Mouse (Mus musculus) forebrain, embryonic 13.5 days (tissue): ENCODE data around the gene Trim56. TPM values are rescaled to one million over a fixed set of nuclear protein-coding genes. Genes with fewer than 3 reads are reported as not detected.
"Not testable (repeated sequence)": the region's sequence is repeated elsewhere in the genome, so short reads cannot be mapped to it uniquely, and the experiment has no call there.

ENCODE experiments used
- ATAC-seq: fragments of 200-750 bp; cut with Nextera tagmentation; 2 replicates; pipeline ENCODE4 v1.8.0; 2017
- H3K27ac ChIP-seq: fragments of 300-500 bp; sonication (generic); 2 replicates; pipeline ENCODE4 v1.5.1; 2015; ENCODE audit warnings: inconsistent platforms, mild to moderate bottlenecking, moderate library complexity
- H3K27me3 ChIP-seq: fragments of 300-500 bp; sonication (generic); 2 replicates; pipeline ENCODE4 v1.6.1; 2015; ENCODE audit warnings: mild to moderate bottlenecking, inconsistent platforms
- H3K36me3 ChIP-seq: fragments of 300-500 bp; sonication (generic); 2 replicates; pipeline ENCODE4 v1.6.1; 2015; ENCODE audit warnings: mild to moderate bottlenecking, inconsistent platforms; ENCODE audit not compliant: poor library complexity, severe bottlenecking
- H3K4me1 ChIP-seq: fragments of 300-500 bp; sonication (generic); 2 replicates; pipeline ENCODE4 v1.6.1; 2015; ENCODE audit warnings: inconsistent platforms
- H3K4me2 ChIP-seq: fragments of 300-500 bp; sonication (generic); 2 replicates; pipeline ENCODE4 v1.6.1; 2015; ENCODE audit warnings: inconsistent platforms, mild to moderate bottlenecking, moderate library complexity
- H3K4me3 ChIP-seq: fragments of 300-500 bp; sonication (generic); 2 replicates; pipeline ENCODE4 v1.5.1; 2015; ENCODE audit warnings: mild to moderate bottlenecking, inconsistent platforms
- H3K9ac ChIP-seq: fragments of 300-500 bp; sonication (generic); 2 replicates; pipeline ENCODE4 v1.6.1; 2015; ENCODE audit warnings: mild to moderate bottlenecking, inconsistent platforms
- H3K9me3 ChIP-seq: fragments of 300-500 bp; sonication (generic); replicated peaks from 2 replicates; pipeline ENCODE4 v1.6.1; 2016; ENCODE audit warnings: inconsistent platforms
- WGBS: fragments of 180-500 bp; shearing (Covaris S2); methylation state at CpG from one replicate; pipeline ENCODE4 v1.1.7; 2015; 5-methylcytosine and 5-hydroxymethylcytosine counted together
- polyA plus RNA-seq: library from polyadenylated mRNA; unstranded; fragments of >200 nt; fragmentation: Nextera tagmentation; extraction: Ambion mirVana; gene quantifications from 2 replicates; pipeline ENCODE4 v1.2.1, GENCODE M21; 2015

Gene Trim56
- polyA plus RNA-seq = 3.6 and 4.4 TPM in 2 replicates

DNA sequence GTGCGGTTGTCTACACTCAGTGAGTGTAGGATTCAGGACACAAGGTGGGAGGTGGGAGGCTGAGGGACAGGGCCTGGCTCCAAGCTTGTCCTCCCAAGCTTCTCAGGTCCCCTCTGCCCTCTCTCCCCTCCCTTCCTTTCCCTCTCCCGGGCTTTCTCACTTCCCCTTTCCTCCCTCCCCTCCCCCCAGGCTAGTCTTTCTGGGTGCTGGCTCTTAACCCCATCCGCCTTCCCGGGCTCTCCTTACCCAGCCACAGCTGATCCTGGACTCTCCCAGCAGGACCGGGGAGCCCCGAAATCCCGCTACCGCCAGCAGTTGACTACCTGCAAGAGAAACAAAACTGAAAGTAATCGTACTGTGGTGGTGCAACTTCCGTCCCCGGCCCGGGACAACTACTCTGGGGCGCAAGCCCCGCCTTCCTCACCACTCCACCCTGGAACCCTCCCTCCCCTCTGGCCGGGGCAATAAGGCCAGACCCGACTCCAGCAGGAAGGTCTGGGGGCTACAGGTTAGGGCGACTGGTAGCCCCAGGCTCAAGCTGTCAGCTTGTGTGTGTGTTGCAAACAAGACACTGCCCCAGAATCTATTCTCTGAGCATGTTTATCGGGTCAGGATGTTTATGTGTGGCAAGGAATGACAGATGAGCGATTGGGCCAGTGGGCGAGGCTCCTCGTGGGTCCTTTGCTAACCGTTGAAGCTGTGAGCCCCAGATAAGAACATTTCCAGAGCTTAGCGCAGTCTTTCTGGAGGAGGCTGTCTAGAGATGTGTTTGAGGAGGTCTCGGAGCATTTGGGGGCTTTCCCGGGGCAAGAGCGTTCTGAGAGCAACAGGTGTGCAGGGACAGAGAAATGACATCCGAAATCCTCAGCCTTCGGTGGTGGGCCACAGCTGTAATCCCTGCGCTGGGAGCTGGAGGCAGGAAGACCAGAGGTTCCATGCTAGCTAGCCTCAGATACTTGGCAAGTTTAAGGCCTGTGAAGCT lies at the start of gene Trim56:
Gene Trim56, minus strand, starts transcription at position 344 of the 982 bp plus-strand sequence.
- H3K27ac ChIP-seq = no peak within 1 kb of the TSS

GRCm38 (mm10) chr5:137161853-137162252 lies 45.8 kb upstream of the Trim56 start:
- Histone ChIP-seq H3K4me1 (no peaks in the 10 kb centered on the region), H3K9me3 (peaks cover 11% of the 10 kb centered on the region; the same call in 1 of the 2 replicates), H3K27ac (no peak overlapping the region), H3K36me3 (no peaks in the 10 kb centered on the region), H3K4me2 (no peak overlapping the region), H3K4me3 (no peak overlapping the region), H3K9ac (no peak overlapping the region), H3K27me3 (no peaks in the 10 kb centered on the region)
- WGBS = 74% methylated on average over 4 of the region's 4 CpGs
- ATAC-seq = no peak

More for the DNA sequence above, at the start of gene Trim56:
- Histone ChIP-seq H3K9me3 (no peaks in the 10 kb centered on the region), H3K4me2 (peak within 1 kb of the TSS; percentile 63), H3K4me3 (peak within 1 kb of the TSS; percentile 49), H3K36me3 (peaks cover 19% of the 10 kb centered on the region; the same call in 1 of the 2 replicates), H3K4me1 (peaks cover 17% of the 10 kb centered on the region; the same call in 1 of the 2 replicates), H3K27me3 (no peaks in the 10 kb centered on the region), H3K9ac (peak within 1 kb of the TSS; percentile 70)
- ATAC-seq = peak; percentile 65; the same call in 1 of the 2 replicates
- WGBS = 12% methylated on average over 29 of the region's 29 CpGs

- ATAC-seq = no peak
- Histone ChIP-seq H3K4me1 (no peaks in the 10 kb centered on the region), H3K27me3 (no peaks in the 10 kb centered on the region), H3K9ac (no peak overlapping the region), H3K4me2 (no peak overlapping the region), H3K9me3 (peaks cover 13% of the 10 kb centered on the region; the same call in 1 of the 2 replicates), H3K36me3 (no peaks in the 10 kb centered on the region), H3K4me3 (no peak overlapping the region), H3K27ac (no peak overlapping the region)
- WGBS = 43% methylated on average over 11 of the region's 11 CpGs
These were observed 43.5 kb upstream of the Trim56 start for GRCm38 (mm10) chr5:137159461-137159860.

- Histone ChIP-seq H3K4me3 (no peak overlapping the region), H3K27ac (no peak overlapping the region), H3K36me3 (no peaks in the 10 kb centered on the region), H3K27me3 (no peaks in the 10 kb centered on the region), H3K4me1 (no peaks in the 10 kb centered on the region), H3K9ac (no peak overlapping the region), H3K4me2 (no peak overlapping the region), H3K9me3 (peaks cover 39% of the 10 kb centered on the region)
- ATAC-seq = no peak
- WGBS = 86% methylated on average over 5 of the region's 5 CpGs
These were observed 37.3 kb upstream of the Trim56 start for GRCm38 (mm10) chr5:137153289-137153688.

DNA sequence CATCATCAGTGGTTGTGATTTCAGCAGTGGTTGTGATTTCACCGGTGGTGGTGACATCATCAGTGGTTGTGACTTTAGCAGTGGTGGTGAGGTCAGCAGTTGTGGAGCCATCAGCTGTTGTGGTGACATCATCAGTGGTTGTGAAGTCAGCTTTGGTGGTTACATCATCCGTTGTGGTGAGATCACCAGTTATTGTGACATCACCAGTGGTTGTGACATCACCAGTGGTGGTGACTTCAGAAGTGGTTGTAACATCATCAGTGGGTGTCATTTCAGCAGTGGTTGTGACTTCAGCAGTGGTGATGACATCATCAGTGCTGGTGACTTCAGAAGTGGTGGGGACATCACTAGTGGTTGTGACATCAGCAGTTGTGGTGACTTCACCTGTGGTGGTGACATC lies 36.6 kb upstream of the Trim56 start:
- no peak overlapping the region for H3K4me3 ChIP-seq
- 52% methylated on average over 2 of the region's 2 CpGs for WGBS
- no peak overlapping the region for H3K27ac ChIP-seq
- ATAC-seq = no peak
- no peaks in the 10 kb centered on the region for H3K27me3 ChIP-seq
- H3K36me3 ChIP-seq = no peaks in the 10 kb centered on the region
- H3K9me3 ChIP-seq = peaks cover 39% of the 10 kb centered on the region
- no peaks in the 10 kb centered on the region for H3K4me1 ChIP-seq
- H3K9ac ChIP-seq = no peak overlapping the region
- no peak overlapping the region for H3K4me2 ChIP-seq

DNA sequence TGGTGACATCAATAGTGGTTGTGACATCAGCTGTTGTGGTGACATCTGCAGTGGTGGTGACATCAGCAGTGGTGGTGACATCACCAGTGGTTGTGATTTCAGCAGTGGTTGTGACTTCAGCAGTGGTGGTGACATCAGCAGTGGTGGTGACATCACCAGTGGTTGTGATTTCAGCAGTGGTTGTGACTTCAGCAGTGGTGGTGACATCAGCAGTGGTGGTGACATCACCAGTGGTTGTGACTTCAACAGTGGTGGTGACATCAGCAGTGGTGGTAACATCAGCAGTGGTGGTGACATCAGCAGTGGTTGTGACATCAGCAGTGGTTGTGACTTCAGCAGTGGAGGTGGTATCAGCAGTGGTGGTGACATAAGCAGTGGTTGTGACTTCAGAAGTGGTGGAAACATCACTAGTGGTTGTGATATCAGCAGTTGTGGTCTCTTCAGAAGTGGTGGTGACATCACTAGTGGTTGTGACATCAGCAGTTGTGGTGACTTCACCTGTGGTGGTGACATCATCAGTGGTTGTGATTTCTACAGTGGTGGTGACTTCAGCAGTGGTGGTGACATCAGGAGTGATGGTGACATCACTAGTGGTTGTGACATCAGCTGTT lies 33.4 kb upstream of the Trim56 start, which contains the start of gene Muc3:
Gene Muc3, minus strand, starts transcription at position 51 of the 611 bp plus-strand sequence.
- not testable (repeated sequence) for H3K9ac ChIP-seq, H3K27ac ChIP-seq, H3K4me1 ChIP-seq, ATAC-seq, H3K27me3 ChIP-seq, H3K4me2 ChIP-seq, H3K4me3 ChIP-seq, H3K36me3 ChIP-seq
- peaks cover 30% of the 10 kb centered on the region for H3K9me3 ChIP-seq

GRCm38 (mm10) chr5:137140836-137141235 lies 24.8 kb upstream of the Trim56 start:
- 40% methylated on average over 3 of the region's 3 CpGs for WGBS
- H3K4me3 ChIP-seq = no peak overlapping the region
- no peak overlapping the region for H3K27ac ChIP-seq
- H3K9ac ChIP-seq = no peak overlapping the region
- no peak overlapping the region for H3K4me2 ChIP-seq
- no peaks in the 10 kb centered on the region for H3K27me3 ChIP-seq
- H3K9me3 ChIP-seq = no peaks in the 10 kb centered on the region
- ATAC-seq = no peak
- H3K4me1 ChIP-seq = no peaks in the 10 kb centered on the region
- H3K36me3 ChIP-seq = no peaks in the 10 kb centered on the region

DNA sequence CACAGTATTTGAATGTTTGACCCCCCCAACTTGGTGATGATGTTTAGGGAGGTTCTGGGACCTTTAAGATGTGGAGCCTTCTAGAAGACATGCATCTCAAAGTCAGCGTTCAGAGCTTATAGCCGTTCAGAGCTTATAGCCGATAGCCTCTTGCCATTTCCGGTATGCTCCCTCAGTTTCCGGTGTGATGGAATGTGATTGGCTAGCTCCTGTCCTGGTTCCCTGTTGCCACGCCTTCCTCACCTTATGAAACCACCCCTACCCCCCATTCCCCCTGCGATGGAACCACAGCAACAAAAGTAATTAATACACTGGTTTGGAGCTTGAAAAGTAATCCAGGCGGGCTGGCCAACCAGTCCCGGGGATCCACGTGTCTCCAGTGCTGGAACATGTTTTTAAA lies 23.0 kb upstream of the Trim56 start:
- Histone ChIP-seq H3K4me2 (no peak overlapping the region), H3K36me3 (no peaks in the 10 kb centered on the region), H3K4me1 (no peaks in the 10 kb centered on the region), H3K4me3 (no peak overlapping the region), H3K9me3 (no peaks in the 10 kb centered on the region), H3K9ac (no peak overlapping the region), H3K27ac (no peak overlapping the region), H3K27me3 (no peaks in the 10 kb centered on the region)
- WGBS = 89% methylated on average over 10 of the region's 10 CpGs
- ATAC-seq = no peak

- Histone ChIP-seq H3K36me3 (no peaks in the 10 kb centered on the region), H3K4me3 (no peak overlapping the region), H3K4me1 (no peaks in the 10 kb centered on the region), H3K27ac (no peak overlapping the region), H3K9me3 (0 out of 2 replicates have a peak, but pooled peaks cover 3% of the 10 kb centered on the region), H3K9ac (no peak overlapping the region), H3K4me2 (no peak overlapping the region), H3K27me3 (no peaks in the 10 kb centered on the region)
- ATAC-seq = no peak
- WGBS = 44% methylated on average over 11 of the region's 11 CpGs
These were observed 18.9 kb upstream of the Trim56 start for GRCm38 (mm10) chr5:137134959-137135358.

- no peak overlapping the region for H3K9ac ChIP-seq
- H3K27me3 ChIP-seq = no peaks in the 10 kb centered on the region
- no peak overlapping the region for H3K27ac ChIP-seq
- H3K4me3 ChIP-seq = no peak overlapping the region
- 0 out of 2 replicates have a peak, but pooled peaks cover 3% of the 10 kb centered on the region for H3K9me3 ChIP-seq
- 2% methylated on average over 3 of the region's 3 CpGs for WGBS
- no peaks in the 10 kb centered on the region for H3K36me3 ChIP-seq
- H3K4me2 ChIP-seq = no peak overlapping the region
- H3K4me1 ChIP-seq = 0 out of 2 replicates have a peak, but pooled peaks cover 2% of the 10 kb centered on the region
- ATAC-seq = no peak
These were observed 15.5 kb upstream of the Trim56 start for GRCm38 (mm10) chr5:137131490-137131889.

GRCm38 (mm10) chr5:137129281-137129680 lies 13.3 kb upstream of the Trim56 start:
- H3K27ac ChIP-seq = no peak overlapping the region

GRCm38 (mm10) chr5:137123516-137123915 lies 7.5 kb upstream of the Trim56 start:
- Histone ChIP-seq H3K9ac (no peak overlapping the region), H3K4me2 (no peak overlapping the region), H3K27me3 (no peaks in the 10 kb centered on the region), H3K27ac (peak overlapping the region; percentile 75; the same call in 1 of the 2 replicates), H3K4me1 (peaks cover 15% of the 10 kb centered on the region), H3K4me3 (no peak overlapping the region), H3K36me3 (no peaks in the 10 kb centered on the region), H3K9me3 (no peaks in the 10 kb centered on the region)
- ATAC-seq = no peak
- 84% methylated on average over 4 of the region's 4 CpGs for whole genome bisulfite sequencing

More at GRCm38 (mm10) chr5:137129281-137129680, 13.3 kb upstream of the Trim56 start:
- 25% methylated on average over 5 of the region's 5 CpGs for WGBS
- H3K36me3 ChIP-seq = no peaks in the 10 kb centered on the region
- H3K4me2 ChIP-seq = no peak overlapping the region
- H3K4me1 ChIP-seq = 0 out of 2 replicates have a peak, but pooled peaks cover 2% of the 10 kb centered on the region
- H3K27me3 ChIP-seq = no peaks in the 10 kb centered on the region
- no peak overlapping the region for H3K4me3 ChIP-seq
- no peak for ATAC-seq
- H3K9ac ChIP-seq = no peak overlapping the region
- 0 out of 2 replicates have a peak, but pooled peaks cover 3% of the 10 kb centered on the region for H3K9me3 ChIP-seq
